Mouse (Mus musculus): ENCODE data around the gene Rasl12. TPM values are rescaled to one million over a fixed set of nuclear protein-coding genes. Genes with fewer than 3 reads are reported as not detected.
A peak's percentile ranks its signal among the peaks of the same experiment; 100 is the strongest.

Gene Rasl12
- polyA plus RNA-seq, 2 experiments, result 0.04 to 0.12 TPM

- TF ChIP-seq EP300 (IDR thresholded peaks at IDR 0.05; ENCODE audit: low read depth), result no peak
- peak; percentile 87 for TF ChIP-seq CTCF (IDR thresholded peaks at IDR 0.05; ENCODE audit: low read depth)
- Histone ChIP-seq H3K4me1 (replicated peaks; ENCODE audit: control insufficient read depth in 2 of 2, insufficient read depth in 2 of 2, low read length in 1 of 2) (no peaks in the 10 kb centered on the region), H3K9ac (replicated peaks) (no peak overlapping the region), H3K4me2 (ENCODE audit: low read depth) (no peak overlapping the region), H3K36me3 (replicated peaks; ENCODE audit: control insufficient read depth, insufficient read depth, low read depth) (no peaks in the 10 kb centered on the region), H3K4me3 (ENCODE audit: insufficient read depth in 1 of 2, low read depth in 2 of 2, low read length in 2 of 2) (no peak overlapping the region), H3K9me3 (ENCODE audit: control insufficient read depth, low read length) (no peaks in the 10 kb centered on the region), H3K27ac (no peak overlapping the region), H3K27me3 (ENCODE audit: control insufficient read depth, insufficient read depth, low read length) (peaks cover 28% of the 10 kb centered on the region)
- ATAC-seq (ENCODE audit: insufficient read depth) (no peak), DNase-seq (ENCODE audit: low read depth in 3 of 3, low spot score in 3 of 3) (peak in 2 of 3 experiments; percentile 27 to 35)
- 18% methylated on average over 6 of the region's 6 CpGs for WGBS (ENCODE audit: insufficient replicate concordance)
These were observed 5.5 kb upstream of the Rasl12 start for GRCm38 (mm10) chr9:65392638-65393364.

GRCm38 (mm10) chr9:65393606-65394005 is 4.7 kb upstream of the Rasl12 start:
- Histone ChIP-seq H3K4me3 (ENCODE audit: insufficient read depth in 1 of 2, low read depth in 2 of 2, low read length in 2 of 2) (no peak overlapping the region), H3K9ac (replicated peaks) (no peak overlapping the region), H3K27ac (no peak overlapping the region), H3K9me3 (ENCODE audit: control insufficient read depth, low read length) (no peaks in the 10 kb centered on the region), H3K36me3 (replicated peaks; ENCODE audit: control insufficient read depth, insufficient read depth, low read depth) (no peaks in the 10 kb centered on the region), H3K4me2 (ENCODE audit: low read depth) (no peak overlapping the region), H3K4me1 (replicated peaks; ENCODE audit: control insufficient read depth in 2 of 2, insufficient read depth in 2 of 2, low read length in 1 of 2) (0 out of 4 replicates have a peak, but pooled peaks cover 0 to under 1% of the 10 kb centered on the region in 2 experiments), H3K27me3 (ENCODE audit: control insufficient read depth, insufficient read depth, low read length) (peaks cover 28% of the 10 kb centered on the region)
- ATAC-seq (ENCODE audit: insufficient read depth), result no peak
- DNase-seq (ENCODE audit: low read depth in 3 of 3, low spot score in 3 of 3), result no peak
- no peak for TF ChIP-seq EP300 (IDR thresholded peaks at IDR 0.05; ENCODE audit: low read depth)
- no peak for TF ChIP-seq CTCF (IDR thresholded peaks at IDR 0.05; ENCODE audit: low read depth)
- 43% methylated on average over 2 of the region's 2 CpGs for WGBS (ENCODE audit: insufficient replicate concordance)

- no peak overlapping the region for H3K4me3 ChIP-seq (ENCODE audit: insufficient read depth in 1 of 2, low read depth in 2 of 2, low read length in 2 of 2)
- no peaks in the 10 kb centered on the region for H3K9me3 ChIP-seq (ENCODE audit: control insufficient read depth, low read length)
- no peaks in the 10 kb centered on the region for H3K36me3 ChIP-seq (replicated peaks; ENCODE audit: control insufficient read depth, insufficient read depth, low read depth)
- peaks cover 28% of the 10 kb centered on the region for H3K27me3 ChIP-seq (ENCODE audit: control insufficient read depth, insufficient read depth, low read length)
- no peak for DNase-seq (ENCODE audit: low read depth in 3 of 3, low spot score in 3 of 3)
- no peak overlapping the region for H3K4me2 ChIP-seq (ENCODE audit: low read depth)
- H3K9ac ChIP-seq (replicated peaks), result no peak overlapping the region
- no peak for ATAC-seq (ENCODE audit: insufficient read depth)
- no peak overlapping the region for H3K27ac ChIP-seq
- 0 out of 4 replicates have a peak, but pooled peaks cover 0 to 3% of the 10 kb centered on the region in 2 experiments for H3K4me1 ChIP-seq (replicated peaks; ENCODE audit: control insufficient read depth in 2 of 2, insufficient read depth in 2 of 2, low read length in 1 of 2)
- no peak for TF ChIP-seq CTCF (IDR thresholded peaks at IDR 0.05; ENCODE audit: low read depth)
- no peak for TF ChIP-seq EP300 (IDR thresholded peaks at IDR 0.05; ENCODE audit: low read depth)
- WGBS (ENCODE audit: insufficient replicate concordance), result 54% methylated on average over 2 of the region's 2 CpGs
These were observed 3.9 kb upstream of the Rasl12 start for GRCm38 (mm10) chr9:65394360-65394759.

GRCm38 (mm10) chr9:65399934-65400333 is 1.6 kb downstream of the Rasl12 start:
- DNase-seq (ENCODE audit: low read depth in 3 of 3, low spot score in 3 of 3), result no peak
- H3K4me1 ChIP-seq (replicated peaks; ENCODE audit: control insufficient read depth in 2 of 2, insufficient read depth in 2 of 2, low read length in 1 of 2), result 0 out of 4 replicates have a peak, but pooled peaks cover 0 to 3% of the 10 kb centered on the region in 2 experiments
- H3K4me2 ChIP-seq (ENCODE audit: low read depth), result no peak overlapping the region
- no peaks in the 10 kb centered on the region for H3K9me3 ChIP-seq (ENCODE audit: control insufficient read depth, low read length)
- H3K27me3 ChIP-seq (ENCODE audit: control insufficient read depth, insufficient read depth, low read length), result no peaks in the 10 kb centered on the region
- ATAC-seq (ENCODE audit: insufficient read depth), result no peak
- H3K27ac ChIP-seq, result no peak overlapping the region
- TF ChIP-seq CTCF (IDR thresholded peaks at IDR 0.05; ENCODE audit: low read depth) (no peak), EP300 (IDR thresholded peaks at IDR 0.05; ENCODE audit: low read depth) (no peak)
- no peak overlapping the region for H3K9ac ChIP-seq (replicated peaks)
- H3K36me3 ChIP-seq (replicated peaks; ENCODE audit: control insufficient read depth, insufficient read depth, low read depth), result no peaks in the 10 kb centered on the region
- WGBS (ENCODE audit: insufficient replicate concordance), result 70% methylated on average over 6 of the region's 6 CpGs
- H3K4me3 ChIP-seq (ENCODE audit: insufficient read depth in 1 of 2, low read depth in 2 of 2, low read length in 2 of 2), result no peak overlapping the region

GRCm38 (mm10) chr9:65404331-65405183 is 6.3 kb downstream of the Rasl12 start:
- Histone ChIP-seq H3K27ac (no peak overlapping the region), H3K36me3 (replicated peaks; ENCODE audit: control insufficient read depth, insufficient read depth, low read depth) (no peaks in the 10 kb centered on the region), H3K9ac (replicated peaks) (no peak overlapping the region), H3K9me3 (ENCODE audit: control insufficient read depth, low read length) (no peaks in the 10 kb centered on the region), H3K4me3 (ENCODE audit: insufficient read depth in 1 of 2, low read depth in 2 of 2, low read length in 2 of 2) (no peak overlapping the region), H3K27me3 (ENCODE audit: control insufficient read depth, insufficient read depth, low read length) (no peaks in the 10 kb centered on the region), H3K4me1 (replicated peaks; ENCODE audit: control insufficient read depth in 2 of 2, insufficient read depth in 2 of 2, low read length in 1 of 2) (no peaks in the 10 kb centered on the region), H3K4me2 (ENCODE audit: low read depth) (no peak overlapping the region)
- WGBS (ENCODE audit: insufficient replicate concordance), result 52% methylated on average over 15 of the region's 15 CpGs
- no peak for TF ChIP-seq EP300 (IDR thresholded peaks at IDR 0.05; ENCODE audit: low read depth)
- TF ChIP-seq CTCF (IDR thresholded peaks at IDR 0.05; ENCODE audit: low read depth), result no peak
- DNase-seq (ENCODE audit: low read depth in 3 of 3, low spot score in 3 of 3), result no peak
- ATAC-seq (ENCODE audit: insufficient read depth), result no peak
